Mouse (Mus musculus): Measurements from ENCODE around the gene Jmjd8.

DNA sequence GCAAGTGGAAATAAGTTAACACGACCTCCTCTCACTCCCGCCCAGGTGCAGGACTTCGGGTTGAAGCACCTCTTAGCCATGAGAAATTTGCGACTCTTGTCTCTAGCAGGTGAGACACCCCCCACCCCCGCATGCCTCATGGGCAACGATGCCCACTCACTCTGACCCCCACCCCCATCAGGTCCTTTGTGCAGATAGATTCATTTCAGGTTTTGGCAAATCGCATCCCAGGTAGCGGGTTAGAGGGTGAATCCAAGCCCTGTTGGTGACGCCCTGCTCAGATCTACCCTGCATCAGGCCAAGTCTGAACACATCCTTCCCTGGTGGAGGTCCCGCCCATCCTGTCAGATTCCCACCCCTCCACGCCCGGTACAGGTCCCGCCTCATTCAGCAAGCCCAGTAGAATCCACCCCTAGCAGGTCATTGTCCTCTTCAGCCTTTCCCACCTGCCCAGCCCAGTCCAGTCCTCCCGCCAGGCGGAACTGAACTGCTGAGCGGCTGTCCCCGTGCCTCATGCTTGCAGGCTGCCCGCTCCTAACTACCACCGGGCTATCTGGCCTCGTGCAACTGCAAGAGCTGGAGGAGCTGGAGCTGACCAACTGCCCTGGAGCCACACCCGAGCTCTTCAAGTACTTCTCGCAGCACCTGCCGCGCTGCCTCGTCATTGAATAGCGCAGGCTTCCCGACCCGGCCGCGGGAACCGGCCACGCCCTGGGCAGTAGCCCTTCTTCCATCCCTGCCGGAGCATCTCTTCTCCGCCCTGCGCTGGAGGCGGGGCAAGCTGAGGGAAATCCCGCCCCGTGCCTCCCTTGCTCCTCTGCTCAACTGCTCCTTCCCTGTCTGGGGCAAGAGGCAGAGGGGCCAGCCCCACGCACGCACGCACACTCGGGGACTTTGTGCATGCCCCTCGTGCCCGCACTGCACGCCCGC is 9.6 kb upstream of the Jmjd8 start:
- no peak for TF ChIP-seq POLR2A (IDR thresholded peaks at IDR 0.05; ENCODE audit: borderline replicate concordance, control insufficient read depth, low read depth, low read length)
- no peak for TF ChIP-seq CTCF (IDR thresholded peaks at IDR 0.05; ENCODE audit: control insufficient read depth, insufficient read depth, low read length)
